Mouse (Mus musculus) liver, postnatal 0 days (tissue): ENCODE measurements around the gene Cdc42bpa.

Experiments used
- CTCF ChIP-seq: sonication (generic); IDR thresholded peaks from 2 replicates; pipeline ENCODE4 v1.5.1; 2016; ENCODE audit warnings: antibody characterized with exemption, low read depth
- EP300 ChIP-seq: IDR thresholded peaks from 2 replicates; pipeline ENCODE4 v1.6.1; 2016; ENCODE audit warnings: antibody characterized with exemption, low read depth, mild to moderate bottlenecking

- TF ChIP-seq CTCF (no peak), EP300 (no peak)
Observed at GRCm38 (mm10) chr1:180030631-180031365, 70.5 kb downstream of the Cdc42bpa start.
